Comparison of ENCODE assay signal across 11 mouse cellular contexts in genomic region chr9:56901187-56901586, GRCm38 (mm10). TPM values are rescaled to one million over a fixed set of nuclear protein-coding genes. Genes with fewer than 3 reads are reported as not detected.
DNase-seq lines count a peak whose midpoint lies in the region; ATAC-seq lines count a peak whose summit lies in the region.
"Had no signal": no experiment of that assay in that cellular context is flagged by ENCODE, and none has a peak within 500 bp of the region (broad histone marks: within the 10 kb centered on the region; RNA-seq: fewer than 3 reads in every experiment).

No protein-coding gene starts in this region.

- no peak for DNase-seq in heart, postnatal 36 days
- DNase-seq in spleen, postnatal 36 days (ENCODE audit: low spot score in 2 of 2) = peak; percentile 15 to 19
- no peak for DNase-seq in spleen, postnatal 10 days (ENCODE audit: low spot score in 2 of 2)
- peak; percentile 86 for DNase-seq in large intestine, adult 2 months (ENCODE audit: low read depth, low spot score)
- peak; percentile 42 for DNase-seq in urinary bladder, postnatal 25 days (ENCODE audit: low spot score)
- DNase-seq in frontal cortex, postnatal 10 days (ENCODE audit: low spot score in 2 of 2) = no peak
- no peak for DNase-seq in left cerebral cortex, postnatal 14 days (ENCODE audit: low spot score in 2 of 2)
- DNase-seq: right cerebral cortex, postnatal 4 days had no signal

- intact Hi-C loops in heart, postnatal 36 days (cut with DNase I) = no loop called here
- intact Hi-C loops in left cerebral cortex, postnatal 14 days (cut with DNase I) = no loop called here

- H3K36me3 ChIP-seq in heart, embryonic 11.5 days (ENCODE audit: control insufficient read depth, insufficient read depth, low read length) = 0 out of 2 replicates have a peak, but pooled peaks cover 4% of the 10 kb centered on the region

- H3K9me3 ChIP-seq in heart, embryonic 11.5 days (replicated peaks; ENCODE audit: control insufficient read depth, low read length) = no peaks in the 10 kb centered on the region

- ATAC-seq in heart, embryonic 11.5 days (replicated peaks; ENCODE audit: insufficient number of reproducible peaks, low FRiP score, low TSS enrichment) = 0 out of 2 replicates have a peak, but pooled peaks have one; percentile 28

- H3K4me2 ChIP-seq in heart, embryonic 11.5 days = no peak overlapping the region

- H3K9ac ChIP-seq in heart, embryonic 11.5 days (ENCODE audit: low read depth, low read length) = no peak overlapping the region

- H3K27ac ChIP-seq in heart, embryonic 11.5 days (ENCODE audit: low read depth, low read length) = no peak overlapping the region

- H3K4me3 ChIP-seq in heart, embryonic 11.5 days (ENCODE audit: low read depth, low read length) = no peak overlapping the region

- H3K27me3 ChIP-seq in heart, embryonic 11.5 days (ENCODE audit: control insufficient read depth, insufficient read depth, low read length) = no peaks in the 10 kb centered on the region

- whole genome bisulfite sequencing in heart, embryonic 11.5 days (ENCODE audit: insufficient replicate concordance) = 58% methylated on average over 8 of the region's 8 CpGs
- 15% methylated on average over 8 of the region's 8 CpGs for WGBS in large intestine, adult 2 months

- H3K4me1 ChIP-seq in heart, embryonic 11.5 days (ENCODE audit: control insufficient read depth, insufficient read depth, low read length) = peaks cover 2% of the 10 kb centered on the region; the same call in 1 of the 2 replicates

RNA-seq across cellular contexts. Expression of gene Snx33, which starts 27.0 kb away (rescaled TPM):
- polyA plus RNA-seq in heart, embryonic 11.5 days (2014; fragmentation: Nextera tagmentation; extraction: Ambion mirVana) = 4.5 and 5.2 TPM in 2 replicates
- total RNA-seq in heart, postnatal 36 days (2021) = 10 to 100 TPM; 10.0 to 11.1 TPM
- polyA plus RNA-seq in large intestine, adult 2 months (2012; rRNA removed) = 4.7 TPM in 2 replicates
- total RNA-seq in left cerebral cortex, postnatal 14 days (2021) = 1 to 10 TPM; 4.6 to 5.2 TPM

RNA-seq across cellular contexts. Expression of gene Imp3, which starts 36.1 kb away (rescaled TPM):
- 65.6 and 66.0 TPM in 2 replicates for polyA plus RNA-seq in heart, embryonic 11.5 days (2014; fragmentation: Nextera tagmentation; extraction: Ambion mirVana)
- 10 to 100 TPM; 55.1 to 60.7 TPM for total RNA-seq in heart, postnatal 36 days (2021)
- polyA plus RNA-seq in large intestine, adult 2 months (2012; rRNA removed) = 117 and 124 TPM in 2 replicates
- total RNA-seq in left cerebral cortex, postnatal 14 days (2021) = 10 to 100 TPM; 50.6 to 51.1 TPM

RNA-seq across cellular contexts. Expression of gene Cspg4, which starts 36.4 kb away (rescaled TPM):
- polyA plus RNA-seq in heart, embryonic 11.5 days (2014; fragmentation: Nextera tagmentation; extraction: Ambion mirVana) = 18.6 and 22.0 TPM in 2 replicates
- 10 to 100 TPM; 14.7 to 16.7 TPM for total RNA-seq in heart, postnatal 36 days (2021)
- 7.7 and 9.0 TPM in 2 replicates for polyA plus RNA-seq in large intestine, adult 2 months (2012; rRNA removed)
- total RNA-seq in left cerebral cortex, postnatal 14 days (2021) = 10 to 100 TPM; 21.4 to 25.0 TPM

RNA-seq across cellular contexts. Expression of gene Odf3l1, which starts 36.7 kb away (rescaled TPM):
- 0.82 and 0.87 TPM in 2 replicates for polyA plus RNA-seq in heart, embryonic 11.5 days (2014; fragmentation: Nextera tagmentation; extraction: Ambion mirVana)
- not detected for total RNA-seq in heart, postnatal 36 days (2021)
- polyA plus RNA-seq in large intestine, adult 2 months (2012; rRNA removed) = 2.2 and 3.0 TPM in 2 replicates
- total RNA-seq in left cerebral cortex, postnatal 14 days (2021) = not detected
- total RNA-seq: CH12.LX; gastrocnemius, postnatal 36 days had no signal

RNA-seq across cellular contexts. Expression of gene Snupn, which starts 49.5 kb away (rescaled TPM):
- polyA plus RNA-seq in heart, embryonic 11.5 days (2014; fragmentation: Nextera tagmentation; extraction: Ambion mirVana) = 19.0 and 21.6 TPM in 2 replicates
- total RNA-seq in heart, postnatal 36 days (2021) = 1 to 10 TPM; 9.5 to 9.9 TPM
- 3.2 and 3.9 TPM in 2 replicates for polyA plus RNA-seq in large intestine, adult 2 months (2012; rRNA removed)
- 10 to 100 TPM; 17.3 to 17.7 TPM for total RNA-seq in left cerebral cortex, postnatal 14 days (2021)

Comparison
In these comparisons a context has a peak if more than half of its experiments do, and no peak if none do; other contexts are left out.
1. DNase-seq: peak in spleen, postnatal 36 days (2 of 2), large intestine, adult 2 months (single experiment) and urinary bladder, postnatal 25 days (single experiment); none in heart, postnatal 36 days (0 of 2), spleen, postnatal 10 days (0 of 2), frontal cortex, postnatal 10 days (0 of 2) and left cerebral cortex, postnatal 14 days (0 of 2).